Mouse (Mus musculus) B cell, adult 62 days (primary cell): ENCODE measurements around the gene Zranb2. TPM values are rescaled to one million over a fixed set of nuclear protein-coding genes. Genes with fewer than 3 reads are reported as not detected.

Experiments used
- total RNA-seq: library from RNA; stranded (reverse); gene quantifications from 4 replicates; pipeline ENCODE4 v1.2.4, GENCODE M21; 2023

Gene Zranb2
- 78.9 to 82.9 TPM (median 81.4 TPM) in 4 replicates for total RNA-seq

GRCm38 (mm10) chr3:157533964-157534785 is at the start of gene Zranb2:
Gene Zranb2 (plus strand): TSS chr3:157534160.

GRCm38 (mm10) chr3:157566725-157567565 is 33.0 kb downstream of the Zranb2 start, which contains the start of gene Ptger3:
Gene Ptger3 (plus strand): TSS chr3:157566892.

Other genes with a start within 250 kb of the Zranb2 start
- gene Ptger3, start 32.7 kb downstream of the Zranb2 start, total RNA-seq, result not detected in 4 replicates